Mouse (Mus musculus) liver, embryonic 18 days (tissue): ENCODE results near the gene Piwil1. TPM values are rescaled to one million over a fixed set of nuclear protein-coding genes. Genes with fewer than 3 reads are reported as not detected.

Experiments used
- polyA plus RNA-seq: library from polyadenylated mRNA; depleted of rRNA; stranded (reverse); fragments of >200 nt; gene quantifications from 2 replicates; pipeline ENCODE4 v1.2.3, GENCODE M21; 2012; rRNA removed

Gene Piwil1
- not detected in 2 replicates for polyA plus RNA-seq

DNA sequence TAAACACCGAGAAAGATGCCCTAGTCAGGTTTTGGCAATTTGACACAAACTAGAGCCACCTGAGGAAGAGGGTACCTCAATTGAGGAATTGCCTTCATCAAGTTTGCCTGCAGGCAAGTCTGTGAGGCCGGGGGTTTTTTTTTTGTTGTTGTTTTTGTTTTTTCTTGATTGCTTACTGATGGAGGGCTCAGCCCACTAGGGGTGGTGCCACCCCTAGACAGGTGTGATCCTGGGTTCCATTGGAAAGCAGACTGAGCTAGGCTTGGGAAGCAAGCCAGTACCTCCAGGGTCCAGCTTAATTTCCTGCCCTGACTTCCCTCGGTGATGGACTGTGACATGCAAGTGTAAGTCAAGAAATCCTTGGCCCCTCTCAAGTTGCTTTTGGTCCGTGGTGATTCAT is at the start of gene Piwil1:
Gene Piwil1, plus strand, starts transcription at position 301 of the 400 bp plus-strand sequence.

Other genes with a start within 250 kb of the Piwil1 start
- gene Fzd10, start 101.7 kb upstream of the Piwil1 start, polyA plus RNA-seq, result 0.01 TPM in 1 of 2 replicates, not detected in the other